Mouse (Mus musculus): ENCODE measurements around the gene Tram1l1.
"Not testable (repeated sequence)": the region's sequence is repeated elsewhere in the genome, so short reads cannot be mapped to it uniquely, and the experiment has no call there.

Tram1l1 gene

DNA sequence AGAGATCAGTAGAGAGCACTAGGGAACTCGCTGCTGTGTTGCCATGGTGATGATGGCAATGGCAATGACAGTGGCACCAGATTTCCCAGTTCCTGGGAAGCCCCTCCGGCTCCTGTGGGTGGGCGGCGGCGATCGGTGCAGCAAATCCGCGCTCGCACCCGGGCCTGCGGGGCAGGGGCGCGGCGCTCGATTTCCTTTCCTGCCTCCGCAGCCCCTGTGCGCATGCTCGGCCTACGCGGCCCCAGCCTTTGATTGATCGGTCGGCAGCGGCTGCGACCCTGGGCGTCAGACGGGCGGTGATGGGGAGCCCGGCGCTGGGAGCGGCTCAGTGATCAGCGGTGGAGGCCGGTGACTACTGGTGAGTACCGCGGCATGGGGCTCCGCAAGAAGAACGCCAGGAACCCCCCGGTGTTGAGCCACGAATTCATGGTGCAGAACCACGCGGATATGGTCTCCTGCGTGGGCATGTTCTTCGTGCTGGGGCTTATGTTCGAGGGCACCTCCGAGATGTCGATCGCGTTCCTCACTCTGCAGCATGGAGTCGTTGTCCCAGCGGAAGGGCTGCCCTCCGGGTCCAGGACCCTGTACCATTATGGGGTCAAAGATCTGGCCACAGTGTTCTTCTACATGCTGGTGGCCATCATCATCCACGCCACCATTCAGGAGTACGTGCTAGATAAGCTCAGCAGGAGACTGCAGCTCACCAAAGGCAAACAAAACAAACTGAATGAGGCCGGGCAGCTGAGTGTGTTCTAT lies at the start of gene Tram1l1:
Gene Tram1l1 (plus strand): TSS at position 35 of the 756 bp plus-strand sequence.
- CTCF ChIA-PET = no interaction called here

DNA sequence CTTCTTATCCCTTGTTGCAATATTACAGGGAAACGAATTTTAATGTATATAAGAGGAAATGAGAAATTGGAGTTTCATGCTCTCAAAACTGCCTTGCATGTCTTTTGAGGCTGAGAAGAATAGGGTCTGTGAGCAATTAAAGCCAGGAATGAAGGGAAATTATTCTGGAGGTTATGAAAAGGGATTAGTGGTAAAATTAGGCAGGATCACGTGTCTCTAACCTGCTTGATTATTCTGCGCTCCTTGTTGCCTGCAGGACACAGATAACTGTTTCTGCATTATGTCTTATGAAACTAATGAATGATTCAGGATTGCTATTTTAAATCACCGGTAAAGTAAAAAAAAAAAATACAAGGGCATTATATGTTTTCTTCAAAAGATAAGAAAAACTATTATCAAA lies 49.4 kb upstream of the Tram1l1 start:
- CTCF ChIA-PET = no interaction called here

GRCm38 (mm10) chr3:124271668-124272067 lies 49.0 kb upstream of the Tram1l1 start:
- CTCF ChIA-PET = no interaction called here

- CTCF ChIA-PET = no interaction called here
These were observed 48.1 kb upstream of the Tram1l1 start for GRCm38 (mm10) chr3:124272465-124273089.

DNA sequence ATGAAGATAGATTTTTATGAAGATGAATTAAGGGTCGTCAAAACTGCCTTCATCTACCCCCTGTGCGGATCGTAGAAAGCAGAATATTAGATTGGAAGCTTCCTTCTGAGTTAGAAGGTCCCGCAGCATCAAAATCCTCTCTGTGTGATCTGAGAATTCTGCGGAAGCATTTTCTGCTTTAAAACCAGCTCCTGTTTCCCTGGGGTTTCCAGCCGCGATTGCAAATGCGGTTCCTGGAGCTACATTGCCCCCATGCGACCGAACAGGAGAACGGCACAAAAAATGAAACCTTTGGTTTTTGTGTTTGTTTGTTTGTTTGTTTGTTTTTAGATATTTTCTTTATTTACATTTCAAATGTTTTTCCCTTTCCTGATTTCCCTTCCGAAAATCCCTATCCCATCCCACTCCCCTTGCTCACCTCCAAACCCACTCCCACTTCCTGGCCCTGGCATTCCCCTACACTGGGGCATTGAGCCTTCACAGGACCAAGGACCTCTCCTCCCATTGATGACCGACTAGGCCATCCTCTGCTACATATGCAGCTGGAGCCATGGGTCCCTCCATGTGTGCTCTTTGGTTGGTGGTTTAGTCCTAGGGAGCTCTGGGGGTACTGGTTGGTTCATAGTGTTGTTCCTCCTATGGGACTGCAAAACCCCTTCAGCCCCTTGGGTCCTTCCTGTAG lies 45.6 kb upstream of the Tram1l1 start:
- CTCF ChIA-PET = not testable (repeated sequence)

DNA sequence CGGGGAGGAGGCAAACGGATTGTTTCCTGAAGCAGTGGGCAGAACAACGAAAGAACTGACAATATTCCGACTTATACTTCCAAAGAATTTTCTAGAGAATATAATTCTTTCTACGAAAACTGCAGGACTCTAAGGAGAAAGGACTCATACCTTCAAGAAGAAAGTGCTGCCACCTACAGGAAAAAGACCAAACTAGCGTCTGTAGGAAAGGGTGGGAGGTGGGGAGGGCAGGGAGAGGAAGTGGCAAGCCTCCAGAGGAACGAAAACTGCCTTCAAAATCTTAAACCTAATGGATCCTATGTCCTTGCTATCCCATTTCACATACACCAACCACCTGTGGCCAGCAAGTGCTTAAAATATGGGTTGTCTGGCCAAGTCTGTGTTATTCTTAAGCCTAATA lies 31.7 kb upstream of the Tram1l1 start:
- CTCF ChIA-PET = not testable (repeated sequence)

DNA sequence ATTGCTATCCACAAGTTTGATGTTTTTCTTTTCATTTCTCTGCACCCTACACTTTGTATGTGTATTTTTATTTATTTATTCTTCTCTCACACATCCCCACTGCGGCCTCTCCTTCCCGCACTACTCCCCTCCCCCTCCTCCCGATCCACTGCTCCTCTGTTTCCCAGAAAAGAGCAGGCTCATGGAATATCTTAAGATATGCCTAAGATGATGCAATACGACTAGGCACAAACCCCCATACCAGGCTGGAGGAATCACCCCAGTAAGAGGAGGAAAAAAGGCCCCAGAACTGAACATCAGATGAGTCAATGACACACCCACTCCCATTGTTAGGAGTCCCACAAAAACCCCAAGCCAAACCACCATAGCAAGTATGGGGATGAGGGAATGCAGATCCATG lies 1.4 kb upstream of the Tram1l1 start:
- CTCF ChIA-PET = no interaction called here

- CTCF ChIA-PET = no interaction called here
These were observed 257 bp upstream of the Tram1l1 start for GRCm38 (mm10) chr3:124320398-124320797.

GRCm38 (mm10) chr3:124346445-124346844 lies 25.8 kb downstream of the Tram1l1 start:
- CTCF ChIA-PET = no interaction called here

DNA sequence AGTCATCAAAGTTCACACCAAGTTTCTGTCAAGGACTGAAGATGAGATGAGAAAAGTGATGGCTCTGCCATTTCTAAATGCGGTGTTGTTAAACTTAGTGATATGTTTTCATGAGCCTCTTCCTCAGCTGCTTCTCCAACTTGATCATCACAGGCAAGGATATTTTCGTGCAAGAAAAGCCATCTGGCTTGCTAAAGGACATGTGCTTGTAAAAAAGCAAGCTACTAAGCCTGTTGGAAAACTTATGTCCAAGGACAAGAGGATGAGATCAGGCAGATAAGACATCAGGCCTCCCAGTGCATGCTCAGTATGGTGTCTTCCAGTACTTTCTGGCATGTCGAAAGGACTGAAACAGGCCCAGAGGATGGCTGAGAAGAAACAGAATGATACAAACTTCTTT lies 36.9 kb downstream of the Tram1l1 start:
- CTCF ChIA-PET = no interaction called here

- CTCF ChIA-PET = no interaction called here
These were observed 51.4 kb downstream of the Tram1l1 start for GRCm38 (mm10) chr3:124372031-124372430.
